Mouse (Mus musculus): ENCODE measurements around the gene Gprasp2. TPM values are rescaled to one million over a fixed set of nuclear protein-coding genes. Genes with fewer than 3 reads are reported as not detected.
"Not testable (repeated sequence)": the region's sequence is repeated elsewhere in the genome, so short reads cannot be mapped to it uniquely, and the experiment has no call there.

Gprasp2 gene
- polyA plus RNA-seq, 1 experiment from 2014 or later: 56.9 TPM

DNA sequence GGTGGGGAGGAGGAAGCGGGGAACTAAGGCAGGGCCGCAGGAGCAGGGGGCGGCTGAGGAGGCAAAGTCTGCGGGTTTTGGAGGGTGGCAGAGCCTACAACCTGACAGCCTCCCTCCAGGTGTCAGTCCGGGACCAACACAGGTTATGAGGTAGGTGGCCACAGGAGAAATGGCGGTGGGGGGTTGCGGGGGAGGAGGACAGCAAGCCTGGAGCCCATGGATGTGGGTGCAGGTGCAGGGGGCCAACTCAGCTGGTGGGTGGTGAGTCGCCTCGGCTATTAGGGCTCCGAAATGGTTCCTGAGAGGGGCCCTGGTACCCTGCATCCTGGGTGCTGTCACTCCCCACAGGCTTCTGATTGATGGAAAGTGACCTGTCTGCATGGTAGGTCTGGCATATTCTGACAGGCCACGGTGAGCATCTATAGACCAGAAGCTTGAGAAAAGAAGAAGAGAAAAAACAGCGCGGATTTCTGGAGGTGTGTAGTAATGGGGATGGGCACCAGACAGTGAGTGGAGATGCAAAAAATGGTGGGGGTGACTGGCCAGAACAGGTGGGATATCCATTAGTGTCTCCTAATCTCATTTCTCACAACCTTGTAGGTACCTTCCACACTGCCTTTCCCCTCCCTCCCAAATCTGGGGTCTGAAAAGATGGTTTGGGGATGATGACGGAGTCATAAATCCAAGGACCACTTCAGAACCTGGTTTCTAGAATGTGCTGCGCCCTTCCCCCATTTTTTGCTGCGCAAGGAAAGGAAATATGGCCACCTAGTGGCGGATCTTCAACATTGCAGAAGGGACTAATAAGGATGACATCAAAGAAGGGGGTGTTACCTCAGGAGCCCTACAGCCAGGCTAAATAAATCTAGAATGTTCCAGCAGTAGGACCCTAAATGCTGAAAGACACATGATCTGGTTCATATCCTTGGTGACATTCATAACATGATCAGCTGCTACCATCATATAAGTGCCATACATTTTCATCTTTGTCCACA is 860 bp downstream of the Gprasp2 start:
- H3K27ac ChIP-seq, H3K4me1 ChIP-seq, H3K27me3 ChIP-seq, H3K36me3 ChIP-seq, H3K9me3 ChIP-seq: not testable (repeated sequence)
- peak; percentile 22; the same call in 1 of the 2 replicates for ATAC-seq (ENCODE audit: low FRiP score, low read depth)
- Histone ChIP-seq H3K4me2 (replicated peaks) (peak overlapping the region; percentile 74), H3K9ac (peak overlapping the region; percentile 66), H3K4me3 (peak overlapping the region; percentile 53)
- WGBS: 13% methylated on average over 16 of the region's 17 CpGs

DNA sequence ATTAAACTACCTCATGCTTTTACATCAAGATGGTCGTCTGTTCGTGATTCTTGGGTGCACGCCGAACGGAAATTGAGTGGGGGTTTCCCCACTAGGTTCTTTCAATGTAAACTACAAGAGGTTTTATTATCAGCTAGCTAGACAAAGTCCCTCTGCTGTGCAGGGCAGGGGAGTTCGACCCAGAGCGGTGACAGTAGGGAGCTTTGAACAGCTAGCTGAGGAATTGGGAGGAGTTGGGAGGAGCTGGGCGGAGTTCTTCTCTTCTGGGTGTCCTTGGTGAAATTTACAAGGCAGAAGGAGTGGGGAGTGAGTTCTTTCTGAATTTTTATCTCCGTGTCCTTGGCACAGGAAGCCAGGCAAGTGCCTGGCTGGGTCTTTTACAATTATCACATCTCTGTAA is 28.0 kb downstream of the Gprasp2 start:
- H3K27ac ChIP-seq; ATAC-seq (ENCODE audit: low FRiP score, low read depth); H3K9ac ChIP-seq; H3K4me3 ChIP-seq; H3K36me3 ChIP-seq; H3K4me1 ChIP-seq; H3K9me3 ChIP-seq; H3K4me2 ChIP-seq (replicated peaks); H3K27me3 ChIP-seq: not testable (repeated sequence)
- 87% methylated on average over 9 of the region's 9 CpGs for WGBS

DNA sequence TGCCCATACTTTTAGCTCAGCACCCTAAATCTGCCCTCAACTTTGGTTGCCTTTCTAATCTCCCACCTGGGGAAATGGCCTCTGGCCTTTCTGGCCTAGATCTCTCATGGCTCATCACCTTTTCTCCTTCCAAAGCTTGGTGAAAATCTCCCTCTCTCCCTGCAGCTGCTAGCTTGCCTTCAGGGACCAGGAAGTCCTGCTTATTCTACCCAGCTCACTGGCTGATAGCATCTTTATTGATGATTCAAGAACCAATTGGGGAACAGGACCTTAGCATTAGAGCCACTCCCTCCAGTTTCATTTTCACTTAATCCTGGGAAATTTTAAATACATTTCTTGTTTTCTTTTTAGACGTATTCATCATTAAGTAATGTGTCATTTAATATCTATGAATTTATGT is 37.8 kb downstream of the Gprasp2 start:
- whole genome bisulfite sequencing: 84% methylated on average over 1 of the region's 1 CpGs
- Histone ChIP-seq H3K4me1 (no peaks in the 10 kb centered on the region), H3K36me3 (no peaks in the 10 kb centered on the region), H3K27ac (no peak overlapping the region), H3K4me3 (no peak overlapping the region), H3K9me3 (no peaks in the 10 kb centered on the region), H3K9ac (no peak overlapping the region), H3K4me2 (replicated peaks) (no peak overlapping the region), H3K27me3 (no peaks in the 10 kb centered on the region)
- no peak for ATAC-seq (ENCODE audit: low FRiP score, low read depth)

DNA sequence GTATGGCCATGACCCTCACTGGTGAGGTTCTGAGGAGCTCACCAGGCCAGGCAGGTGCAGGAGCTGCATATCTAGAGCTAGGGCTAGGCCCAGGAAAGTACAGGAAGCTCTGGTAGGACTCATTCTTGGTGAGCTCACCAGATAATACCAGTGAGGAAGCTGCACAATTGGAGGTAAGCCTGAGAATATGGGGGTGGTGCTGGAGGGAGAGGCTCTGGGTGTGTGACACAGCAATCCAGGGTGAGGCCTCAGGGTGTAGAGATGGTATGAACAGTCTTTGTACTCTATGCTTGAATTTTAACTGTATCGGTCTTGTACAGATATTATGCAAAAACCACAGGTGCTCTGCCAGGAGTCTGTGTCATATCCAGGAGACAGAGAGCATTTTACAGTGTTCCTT is 40.8 kb downstream of the Gprasp2 start:
- no peaks in the 10 kb centered on the region for H3K36me3 ChIP-seq
- H3K27me3 ChIP-seq: no peaks in the 10 kb centered on the region
- no peak for ATAC-seq (ENCODE audit: low FRiP score, low read depth)

DNA sequence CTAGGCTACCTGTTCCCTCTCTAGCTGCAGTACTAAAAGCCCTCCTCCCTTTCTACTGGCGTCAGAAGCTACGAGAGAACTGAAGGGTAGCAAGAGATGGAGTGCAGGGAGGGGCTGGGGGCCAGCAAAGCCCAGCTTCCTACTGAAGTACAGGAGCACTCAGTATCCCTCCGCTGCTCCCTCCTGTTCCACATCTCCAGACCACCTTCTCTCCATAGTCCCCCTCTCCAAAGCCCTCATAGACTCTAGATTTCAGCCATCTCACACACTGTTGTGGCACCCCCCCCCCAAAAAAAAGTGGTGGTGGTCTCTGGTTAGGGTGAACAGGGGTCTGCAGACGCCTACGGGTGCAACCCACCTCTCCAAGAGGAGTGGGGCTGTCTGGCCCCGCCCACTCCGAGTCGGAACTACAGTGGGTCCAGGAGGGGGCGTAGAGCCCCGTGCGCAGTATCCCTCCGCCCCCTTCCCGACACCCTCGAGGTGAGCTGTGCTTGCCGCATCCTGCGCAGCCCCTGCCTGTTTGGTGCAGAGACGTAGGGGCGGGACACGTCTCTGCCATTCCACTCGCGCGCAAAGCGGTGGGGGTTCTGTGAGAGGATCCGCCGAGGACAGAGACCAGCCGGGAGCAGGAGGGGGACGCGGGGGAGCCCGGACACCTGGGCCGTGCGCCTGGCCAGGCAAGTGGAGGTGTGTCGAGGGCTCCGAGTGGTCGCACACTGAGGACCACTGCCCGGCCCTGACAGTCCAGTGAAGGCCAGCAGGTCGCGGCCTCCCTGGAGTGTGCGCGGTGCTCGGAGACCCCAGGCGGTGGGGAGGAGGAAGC is 46.8 kb downstream of the Gprasp2 start:
- peaks cover 24% of the 10 kb centered on the region for H3K36me3 ChIP-seq
- H3K27me3 ChIP-seq: no peaks in the 10 kb centered on the region
- no peaks in the 10 kb centered on the region for H3K9me3 ChIP-seq
- peak; percentile 98 for ATAC-seq (ENCODE audit: low FRiP score, low read depth)
- H3K4me2 ChIP-seq (replicated peaks): peak overlapping the region; percentile 63
- H3K9ac ChIP-seq: peak overlapping the region; percentile 78
- WGBS: 10% methylated on average over 41 of the region's 41 CpGs
- H3K27ac ChIP-seq: peak overlapping the region; percentile 81
- H3K4me1 ChIP-seq: no peaks in the 10 kb centered on the region
- peak overlapping the region; percentile 61 for H3K4me3 ChIP-seq

More for the DNA sequence above, 40.8 kb downstream of the Gprasp2 start:
- H3K27ac ChIP-seq: no peak overlapping the region
- H3K4me2 ChIP-seq (replicated peaks): no peak overlapping the region
- H3K9ac ChIP-seq: no peak overlapping the region
- no peak overlapping the region for H3K4me3 ChIP-seq
- H3K9me3 ChIP-seq: no peaks in the 10 kb centered on the region
- no peaks in the 10 kb centered on the region for H3K4me1 ChIP-seq
- 85% methylated on average over 1 of the region's 1 CpGs for WGBS

DNA sequence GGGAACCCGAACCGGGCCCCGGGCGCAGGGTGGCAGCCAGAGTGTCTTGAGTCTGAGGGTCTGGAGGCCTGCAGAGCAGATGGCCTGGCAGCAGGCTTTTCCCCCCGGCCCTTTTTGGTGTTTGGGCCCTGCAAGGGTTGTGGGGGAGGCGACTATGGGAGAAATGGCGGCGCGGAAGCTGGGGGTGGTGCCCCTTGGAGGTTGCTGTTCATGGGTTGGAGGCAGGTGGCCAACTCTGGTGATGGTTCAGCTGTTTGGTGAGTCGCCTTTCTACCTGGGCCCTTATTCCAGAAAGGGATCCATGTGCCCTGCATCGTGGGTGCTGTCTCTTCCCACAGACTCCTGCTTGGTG is 47.4 kb downstream of the Gprasp2 start:
- H3K27ac ChIP-seq: peak overlapping the region; percentile 81
- peak; percentile 8; the same call in 1 of the 2 replicates for ATAC-seq (ENCODE audit: low FRiP score, low read depth)

More for the DNA sequence above, 47.4 kb downstream of the Gprasp2 start:
- no peaks in the 10 kb centered on the region for H3K27me3 ChIP-seq
- H3K9ac ChIP-seq: peak overlapping the region; percentile 78
- no peaks in the 10 kb centered on the region for H3K9me3 ChIP-seq
- 5% methylated on average over 11 of the region's 11 CpGs for WGBS
- H3K4me1 ChIP-seq: no peaks in the 10 kb centered on the region
- H3K36me3 ChIP-seq: peaks cover 24% of the 10 kb centered on the region
- peak overlapping the region; percentile 63 for H3K4me2 ChIP-seq (replicated peaks)
- peak overlapping the region; percentile 61 for H3K4me3 ChIP-seq

Other genes starting within 250 kb of the Gprasp2 start
- not detected in 2 replicates for gene Nxf7, start 240.3 kb upstream of the Gprasp2 start, polyA plus RNA-seq (2015; fragmentation: Nextera tagmentation; extraction: Ambion mirVana)
- 0.11 and 0.22 TPM in 2 replicates for gene Prame, start 211.3 kb upstream of the Gprasp2 start, polyA plus RNA-seq (2015; fragmentation: Nextera tagmentation; extraction: Ambion mirVana)
- gene Tcp11x2, start 145.2 kb upstream of the Gprasp2 start, polyA plus RNA-seq (2015; fragmentation: Nextera tagmentation; extraction: Ambion mirVana): not detected in 2 replicates
- 1.4 and 1.6 TPM in 2 replicates for gene Tmsb15a, start 113.8 kb upstream of the Gprasp2 start, polyA plus RNA-seq (2015; fragmentation: Nextera tagmentation; extraction: Ambion mirVana)
- 13.2 and 13.3 TPM in 2 replicates for gene Armcx5, start 96.3 kb upstream of the Gprasp2 start, polyA plus RNA-seq (2015; fragmentation: Nextera tagmentation; extraction: Ambion mirVana)
- 60.1 and 68.4 TPM in 2 replicates for gene Gprasp1, start 96.3 kb upstream of the Gprasp2 start, polyA plus RNA-seq (2015; fragmentation: Nextera tagmentation; extraction: Ambion mirVana)
- 61.5 and 64.2 TPM in 2 replicates for gene Bhlhb9, start 41.4 kb upstream of the Gprasp2 start, polyA plus RNA-seq (2015; fragmentation: Nextera tagmentation; extraction: Ambion mirVana)
- 101 and 106 TPM in 2 replicates for gene Arxes2, start 154.8 kb downstream of the Gprasp2 start, polyA plus RNA-seq (2015; fragmentation: Nextera tagmentation; extraction: Ambion mirVana)
- 47.3 and 50.5 TPM in 2 replicates for gene Arxes1, start 194.3 kb downstream of the Gprasp2 start, polyA plus RNA-seq (2015; fragmentation: Nextera tagmentation; extraction: Ambion mirVana)
- gene Bex2, start 229.2 kb downstream of the Gprasp2 start, polyA plus RNA-seq (2015; fragmentation: Nextera tagmentation; extraction: Ambion mirVana): 143 and 161 TPM in 2 replicates
- gene Nxf3, start 246.2 kb downstream of the Gprasp2 start, polyA plus RNA-seq (2015; fragmentation: Nextera tagmentation; extraction: Ambion mirVana): not detected in 2 replicates

All from limb, embryonic 13.5 days (tissue).